Mouse (Mus musculus): ENCODE data around the gene Dcaf15. TPM values are rescaled to one million over a fixed set of nuclear protein-coding genes. Genes with fewer than 3 reads are reported as not detected.

Dcaf15 gene
- total RNA-seq, 2 experiments from 2014 or later: 4.8 to 5.4 TPM

DNA sequence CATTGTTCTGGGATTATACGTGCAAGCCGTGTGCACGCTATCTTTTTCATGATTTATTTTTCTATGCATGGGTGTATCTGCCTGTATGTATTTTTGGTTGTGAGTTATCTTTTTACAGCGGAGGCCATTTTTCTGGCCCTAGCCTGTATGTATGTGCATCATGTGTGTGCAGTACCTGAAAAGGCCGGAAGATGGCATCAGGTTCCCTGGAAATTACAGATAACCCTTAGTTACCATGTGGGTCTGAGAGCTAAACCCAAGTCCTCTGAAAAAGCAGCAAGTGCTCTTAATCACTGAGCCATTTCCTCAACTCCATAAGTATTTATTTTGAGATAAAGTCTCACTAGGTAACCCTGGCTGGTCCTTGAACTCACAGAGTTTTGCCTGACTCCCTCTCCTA is 51.3 kb downstream of the Dcaf15 start:
- no peak for DNase-seq
- TF ChIP-seq CTCF (IDR thresholded peaks at IDR 0.05): no peak
- Histone ChIP-seq H3K4me3 (no peak overlapping the region), H3K27ac (no peak overlapping the region)
- intact Hi-C loops (cut with DNase I): no loop called here

DNA sequence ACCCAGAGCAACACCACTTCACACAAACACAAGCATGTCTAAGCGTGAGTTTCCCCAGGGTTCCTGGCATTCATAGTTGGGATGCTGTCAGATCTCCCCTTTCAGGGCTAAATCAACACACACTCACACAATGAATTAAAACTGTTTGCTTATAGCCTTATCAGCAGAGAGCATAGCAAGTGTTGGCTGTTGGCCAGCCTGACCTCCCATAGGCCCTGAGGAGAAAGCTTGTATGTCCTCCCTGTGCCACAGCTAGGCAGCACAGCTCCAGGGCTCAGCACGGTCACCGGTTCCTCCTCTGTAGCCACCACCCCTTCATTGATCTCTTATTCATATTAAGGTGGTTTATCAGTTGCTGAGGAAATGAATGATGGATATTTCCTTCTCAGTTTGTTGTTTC is 51.8 kb downstream of the Dcaf15 start:
- Histone ChIP-seq H3K27ac (no peak overlapping the region), H3K4me3 (no peak overlapping the region)
- no peak for DNase-seq
- intact Hi-C loops (cut with DNase I): no loop called here
- no peak for TF ChIP-seq CTCF (IDR thresholded peaks at IDR 0.05)

DNA sequence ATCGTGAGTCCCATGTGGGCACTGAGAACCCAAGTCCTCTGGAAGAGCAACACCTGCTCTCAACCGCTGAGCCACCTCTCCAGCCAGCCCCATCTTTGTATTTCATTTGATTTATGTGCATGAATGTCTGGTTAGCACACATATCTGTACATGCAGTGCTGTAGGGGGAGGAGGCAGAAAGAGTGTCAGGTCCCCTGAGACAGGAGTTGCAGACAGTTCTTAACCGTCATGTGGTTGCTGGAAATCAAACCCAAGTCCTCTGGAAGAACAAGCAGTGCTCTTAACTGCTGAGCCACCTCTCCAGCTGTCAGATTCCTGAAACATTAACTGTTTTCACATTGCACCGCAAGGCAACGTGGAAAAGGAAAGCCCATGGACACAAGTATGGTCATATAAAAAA is 56.4 kb downstream of the Dcaf15 start:
- H3K27ac ChIP-seq: no peak overlapping the region
- no peak overlapping the region for H3K4me3 ChIP-seq
- intact Hi-C loops (cut with DNase I): no loop called here
- TF ChIP-seq CTCF (IDR thresholded peaks at IDR 0.05): no peak
- DNase-seq: no peak

Small RNA genes within 50 kb of the gene (microRNA-seq; reads per million reads assigned to microRNA genes)
- not detected for gene Mir709

Other genes starting within 250 kb of the Dcaf15 start
- 10 to 100 TPM; 14.7 to 22.5 TPM for gene Adgrl1, start 204.7 kb downstream of the Dcaf15 start, total RNA-seq (2021)
- gene Gm10644, start 149.6 kb downstream of the Dcaf15 start, total RNA-seq (2021): under 1 TPM; 0.64 to 0.84 TPM
- under 1 TPM; 0.23 to 0.42 TPM for gene Asf1b, start 149.3 kb downstream of the Dcaf15 start, total RNA-seq (2021)
- gene Prkaca, start 131.8 kb downstream of the Dcaf15 start, total RNA-seq (2021): 100 to 1,000 TPM; 137 to 165 TPM
- gene Samd1, start 107.1 kb downstream of the Dcaf15 start, total RNA-seq (2021): 10 to 100 TPM; 15.1 to 19.8 TPM
- under 1 TPM in 1 of 2 experiments, not detected in 1; 0.48 TPM for gene 1700067K01Rik, start 103.3 kb downstream of the Dcaf15 start, total RNA-seq (2021)
- gene 2210011C24Rik, start 92.6 kb downstream of the Dcaf15 start, total RNA-seq (2021): 1 to 10 TPM; 1.5 to 2.1 TPM
- gene Palm3, start 83.3 kb downstream of the Dcaf15 start, total RNA-seq (2021): under 1 TPM in 1 of 2 experiments, not detected in 1; 0.31 TPM
- under 1 TPM; 0.36 to 0.61 TPM for gene Il27ra, start 62.2 kb downstream of the Dcaf15 start, total RNA-seq (2021)
- gene Rln3, start 59.8 kb downstream of the Dcaf15 start, total RNA-seq (2021): not detected
- 1 to 10 TPM in 1 of 2 experiments, under 1 TPM in 1; 0.84 to 1.2 TPM for gene Gm10643, start 39.6 kb downstream of the Dcaf15 start, total RNA-seq (2021)
- gene Rfx1, start 37.9 kb downstream of the Dcaf15 start, total RNA-seq (2021): 1 to 10 TPM; 4.4 to 4.7 TPM
- not detected for gene Podnl1, start 21.2 kb upstream of the Dcaf15 start, total RNA-seq (2021)
- 10 to 100 TPM; 16.8 to 18.6 TPM for gene Cc2d1a, start 43.2 kb upstream of the Dcaf15 start, total RNA-seq (2021)
- under 1 TPM; 0.28 to 0.50 TPM for gene 4930432K21Rik, start 43.3 kb upstream of the Dcaf15 start, total RNA-seq (2021)
- gene Nanos3, start 80.4 kb upstream of the Dcaf15 start, total RNA-seq (2021): not detected
- 1 to 10 TPM; 5.2 to 8.6 TPM for gene Zswim4, start 132.3 kb upstream of the Dcaf15 start, total RNA-seq (2021)
- 100 to 1,000 TPM; 187 to 222 TPM for gene D8Ertd738e, start 145.0 kb upstream of the Dcaf15 start, total RNA-seq (2021)
- 10 to 100 TPM; 14.0 to 15.9 TPM for gene Mri1, start 152.6 kb upstream of the Dcaf15 start, total RNA-seq (2021)
- gene Ccdc130, start 165.6 kb upstream of the Dcaf15 start, total RNA-seq (2021): 1 to 10 TPM; 7.7 to 9.1 TPM